Mouse (Mus musculus) liver, embryonic 14.5 days (tissue): ENCODE results near the gene Ndufaf2.

Source experiments
- CTCF ChIP-seq: IDR thresholded peaks from 2 replicates; pipeline ENCODE4 v1.5.1; 2016; ENCODE audit warnings: antibody characterized with exemption, low read depth, control low read depth
- EP300 ChIP-seq: IDR thresholded peaks from 2 replicates; pipeline ENCODE4 v1.6.1; 2016; ENCODE audit warnings: antibody characterized with exemption, low read depth

- TF ChIP-seq EP300 = no peak
- no peak for TF ChIP-seq CTCF
Measured at GRCm38 (mm10) chr13:108064331-108064730, 94.1 kb downstream of the Ndufaf2 start.
